Mouse (Mus musculus) ovary, postnatal 14 days (tissue): ENCODE measurements around the gene Ank3.

Experiments
- DNase-seq: peaks from one replicate; pipeline ENCODE4 v3.0.0; 2022; ENCODE audit warnings: low spot score

Ank3 gene

GRCm38 (mm10) chr10:69476871-69477270 is 78.3 kb downstream of the Ank3 start:
- no peak for DNase-seq

GRCm38 (mm10) chr10:69477656-69478055 is 79.1 kb downstream of the Ank3 start:
- DNase-seq, result no peak

DNA sequence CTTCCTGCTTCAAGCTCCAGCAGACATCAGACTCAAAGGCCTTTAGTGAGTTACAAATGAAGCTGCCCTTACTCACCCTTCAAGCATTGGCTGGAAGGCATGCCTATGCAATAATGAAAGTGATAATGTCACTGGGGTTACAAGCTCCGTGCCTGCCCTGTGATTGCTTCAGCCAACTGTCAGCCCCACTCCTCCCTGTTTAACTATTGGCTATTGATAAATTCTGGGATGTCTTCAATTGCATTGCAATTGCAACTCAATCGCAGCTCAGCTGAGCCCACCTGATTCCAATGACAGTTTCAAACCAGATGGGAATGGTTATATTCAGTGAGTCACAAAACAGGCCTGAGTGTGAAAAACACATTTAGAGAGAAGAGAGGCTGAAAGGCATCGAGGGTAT is 80.3 kb downstream of the Ank3 start:
- DNase-seq, result no peak

DNA sequence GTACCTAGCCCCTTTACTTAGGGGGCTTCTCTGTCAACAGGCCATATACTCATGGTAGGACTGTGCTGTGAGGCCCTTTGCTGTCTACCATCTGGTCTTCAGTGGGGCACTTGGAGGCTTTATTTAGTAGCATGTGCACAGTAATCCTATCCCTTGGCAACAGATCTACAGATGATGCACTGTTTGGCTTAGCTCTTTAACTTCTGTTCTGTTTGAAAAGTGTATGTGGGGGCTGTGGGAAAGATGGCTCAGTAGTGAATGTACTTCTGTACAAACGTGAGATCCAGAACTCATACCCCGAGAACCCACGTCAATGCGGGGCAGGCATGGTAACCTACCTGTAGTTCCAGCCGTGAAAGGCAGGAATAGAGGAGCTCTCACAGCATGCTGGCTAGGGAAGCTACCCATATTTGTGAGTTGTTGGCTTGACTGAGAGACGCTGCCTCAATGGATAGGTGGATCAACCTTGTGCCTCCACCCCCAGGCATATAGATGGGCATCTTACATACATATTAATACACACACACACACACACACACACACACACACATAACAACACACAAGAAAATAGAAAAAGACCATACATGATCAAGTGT is 86.7 kb downstream of the Ank3 start:
- no peak for DNase-seq

DNA sequence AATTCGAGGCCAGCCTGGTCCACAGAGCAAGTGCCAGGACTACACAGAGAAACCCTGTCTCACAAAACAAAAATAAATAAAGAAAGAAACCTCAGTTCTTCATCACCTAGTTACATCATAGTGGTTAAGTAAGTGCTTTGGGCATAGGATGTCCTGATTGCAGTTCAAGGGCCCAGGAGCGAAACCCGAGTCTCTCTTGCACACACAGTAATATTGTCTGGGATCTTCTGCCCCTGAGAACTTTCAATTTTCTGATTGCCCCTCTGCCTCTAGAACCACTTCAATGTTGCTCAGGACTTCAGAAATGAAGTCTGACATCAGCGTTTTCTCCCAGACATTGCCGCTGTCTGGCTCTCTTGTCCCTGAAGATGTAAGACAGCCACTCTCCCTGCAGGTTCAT is 91.6 kb downstream of the Ank3 start:
- DNase-seq, result no peak

DNA sequence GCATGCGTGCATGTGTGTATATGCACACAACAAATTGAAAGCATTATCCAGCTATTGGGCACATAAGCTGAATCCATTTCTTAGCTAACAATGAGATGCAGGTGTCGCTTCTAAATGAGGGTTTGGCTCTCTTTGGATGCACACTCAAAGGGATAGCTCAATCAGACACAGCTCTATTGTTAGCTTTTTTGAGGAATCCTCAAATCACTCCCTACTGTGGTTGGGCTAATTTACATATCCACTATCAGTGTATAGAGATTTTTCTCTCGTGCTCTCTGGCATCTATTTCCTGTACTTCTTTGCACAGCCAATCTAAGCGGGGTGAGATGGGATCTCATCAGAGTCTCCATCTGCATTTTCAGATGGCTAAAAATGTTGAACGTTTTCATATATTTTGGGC is 93.4 kb downstream of the Ank3 start:
- no peak for DNase-seq

- DNase-seq, result no peak
Measured at GRCm38 (mm10) chr10:69497382-69497781, 98.8 kb downstream of the Ank3 start.

GRCm38 (mm10) chr10:69500171-69500860 is 101.7 kb downstream of the Ank3 start:
- no peak for DNase-seq

GRCm38 (mm10) chr10:69503791-69504190 is 105.2 kb downstream of the Ank3 start:
- no peak for DNase-seq

DNA sequence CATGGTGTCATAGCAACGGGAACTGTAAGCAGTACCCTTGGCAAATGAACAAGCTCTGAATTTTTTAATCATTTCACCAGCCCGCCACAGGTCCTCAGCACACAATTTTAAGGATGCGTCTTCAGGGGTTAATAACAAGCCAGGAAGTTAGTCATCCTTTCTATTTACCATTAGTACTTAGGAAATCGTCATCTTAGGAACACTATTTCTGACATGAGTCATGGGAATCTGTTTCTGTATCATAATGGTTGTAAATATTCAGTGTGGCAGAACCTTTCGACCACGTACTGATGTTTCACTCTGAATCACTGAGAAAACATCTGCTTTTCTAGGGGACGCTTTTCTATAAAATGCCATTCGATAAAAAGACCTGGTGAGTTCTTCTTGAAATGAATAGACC is 109.1 kb downstream of the Ank3 start:
- DNase-seq, result no peak

- no peak for DNase-seq
Measured at GRCm38 (mm10) chr10:69510392-69510791, 111.8 kb downstream of the Ank3 start.

DNA sequence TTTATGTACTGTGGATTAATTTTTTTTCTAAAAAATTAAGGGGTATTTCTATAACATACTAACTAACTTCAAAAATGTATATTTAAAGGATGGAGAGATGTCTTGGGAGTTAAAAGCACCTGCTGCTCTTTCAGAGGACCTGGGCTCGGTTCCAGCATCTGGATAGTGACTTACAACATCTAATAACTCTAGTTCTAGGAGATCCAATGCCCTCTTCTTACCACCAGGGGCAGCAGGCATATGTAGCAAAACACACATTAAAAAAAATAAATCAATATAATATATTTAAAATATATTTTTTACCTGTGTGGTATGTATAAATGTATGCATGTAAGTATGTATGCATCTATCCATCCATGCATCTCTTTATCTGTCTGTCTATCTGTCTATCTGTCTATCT is 112.7 kb downstream of the Ank3 start:
- DNase-seq, result no peak

DNA sequence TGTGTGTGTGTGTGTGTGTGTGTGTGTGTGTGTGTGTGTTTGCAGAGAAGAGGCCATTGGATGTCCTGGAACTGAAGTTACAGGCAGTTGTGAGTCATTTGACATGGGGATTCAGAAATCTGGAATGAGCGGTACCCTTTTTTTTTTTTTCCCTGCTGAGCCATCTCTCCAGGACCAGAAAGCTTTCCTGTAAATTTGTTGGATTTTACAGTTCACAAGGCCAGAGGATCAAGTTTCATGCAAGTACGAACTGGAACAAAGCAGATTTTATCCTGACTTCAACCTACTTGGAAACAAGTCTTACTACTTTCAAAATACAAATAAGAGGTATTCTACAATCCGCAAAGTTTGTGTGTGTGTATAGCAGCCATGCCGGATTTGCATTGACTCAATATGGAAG is 123.4 kb downstream of the Ank3 start:
- no peak for DNase-seq

DNA sequence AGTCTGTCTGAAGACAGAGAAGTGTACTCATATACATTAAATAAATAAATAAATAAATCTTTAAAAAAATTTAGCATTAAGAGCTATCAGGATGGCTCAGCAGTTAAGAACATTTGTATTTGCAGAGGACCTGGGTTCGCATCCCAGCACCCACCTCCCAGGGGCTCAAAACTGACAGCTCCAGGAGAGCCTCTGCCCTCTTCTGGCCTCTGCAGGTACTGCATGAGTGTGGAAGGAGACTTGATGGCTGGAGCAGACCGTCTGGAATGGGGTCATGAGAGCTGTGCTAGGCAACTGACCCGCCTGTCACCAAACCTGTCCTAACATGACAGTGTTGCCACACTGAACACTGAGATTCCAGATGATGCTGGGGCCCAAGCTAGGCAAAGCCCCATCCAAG is 124.6 kb downstream of the Ank3 start:
- DNase-seq, result no peak

- DNase-seq, result no peak
Measured at GRCm38 (mm10) chr10:69527318-69527717, 128.7 kb downstream of the Ank3 start.

DNA sequence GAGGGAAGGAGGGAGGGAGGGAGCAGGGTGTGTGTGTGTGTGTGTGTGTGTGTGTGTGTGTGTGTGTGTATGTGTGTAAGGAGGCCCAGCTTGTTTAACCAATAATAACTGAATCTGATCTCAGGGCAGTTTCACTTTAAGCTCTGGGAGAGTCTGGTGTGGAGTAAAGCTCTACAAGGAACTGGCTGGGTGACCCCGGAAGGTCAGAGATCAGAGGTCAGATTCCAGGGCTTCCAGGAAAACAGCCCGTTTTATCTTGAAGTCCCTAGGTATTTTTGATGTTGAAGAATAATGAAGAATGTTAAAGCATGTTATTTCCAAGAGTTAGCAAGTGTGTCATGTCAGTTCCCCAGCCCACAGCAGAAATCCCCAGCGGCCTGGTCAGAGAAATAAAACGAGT is 130.2 kb downstream of the Ank3 start:
- no peak for DNase-seq

DNA sequence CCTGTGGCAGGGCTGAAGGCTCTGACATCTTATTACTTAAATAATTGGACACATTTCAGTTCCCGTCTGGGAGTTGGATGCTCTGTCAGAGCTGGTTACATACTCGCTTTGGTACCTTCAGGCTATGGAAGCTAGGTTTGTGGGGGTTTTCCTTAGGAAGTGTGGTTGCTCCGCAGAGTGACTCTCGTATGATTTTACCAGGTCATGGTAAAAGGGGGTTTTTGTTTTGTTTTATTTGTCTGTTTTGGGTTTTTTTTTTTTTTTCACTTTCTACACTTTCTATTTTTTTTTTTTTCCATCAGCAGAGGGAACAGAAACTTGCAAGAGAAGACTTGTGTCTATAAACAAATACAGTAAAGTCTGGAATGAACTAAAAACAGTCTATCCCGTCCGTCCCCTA is 131.8 kb downstream of the Ank3 start:
- DNase-seq, result no peak

DNA sequence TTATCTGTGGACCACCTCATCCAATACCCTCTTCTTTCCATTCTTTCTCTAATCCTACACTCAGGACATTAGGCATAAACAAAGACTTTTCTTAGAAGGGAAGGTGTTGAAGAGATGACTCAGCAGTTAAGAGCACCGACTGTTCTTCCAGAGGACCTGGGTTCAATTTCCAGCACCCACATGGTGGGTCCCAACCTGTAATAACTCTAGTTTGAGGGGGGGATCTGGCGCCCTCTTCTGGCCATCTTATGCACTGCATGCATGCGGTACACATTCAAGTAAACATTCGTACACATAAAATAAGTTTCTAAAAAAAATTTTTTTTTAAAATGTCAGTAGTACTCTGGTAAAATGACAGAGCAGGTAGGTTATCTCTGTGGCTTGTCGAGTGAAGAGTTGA is 133.0 kb downstream of the Ank3 start:
- DNase-seq, result no peak

DNA sequence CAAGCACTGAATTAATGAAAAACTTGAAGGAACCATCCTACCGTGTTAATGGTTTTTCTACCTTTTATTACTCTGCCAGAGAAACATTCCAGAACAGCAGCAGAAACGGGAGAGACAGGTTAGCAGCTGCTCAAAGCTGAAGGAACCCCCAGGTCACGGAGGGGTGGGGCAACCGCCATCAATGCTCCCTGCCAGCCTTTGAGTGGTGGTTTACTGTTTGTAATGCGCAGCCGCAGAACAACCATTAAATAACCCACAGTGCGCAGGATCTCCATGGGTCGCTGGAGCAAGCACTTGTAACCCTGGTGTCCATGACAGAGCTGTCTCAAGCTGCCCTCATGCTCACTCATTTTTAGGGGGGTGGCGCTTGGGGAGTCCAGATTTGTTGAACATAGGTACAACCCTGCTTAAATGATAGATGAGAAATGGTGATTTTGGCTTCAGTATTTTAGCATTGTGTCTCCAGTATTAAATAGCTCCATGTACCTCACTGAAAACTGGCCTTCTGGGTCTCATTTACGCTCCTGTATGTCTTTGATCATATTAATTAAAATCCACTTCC is 133.7 kb downstream of the Ank3 start:
- no peak for DNase-seq

DNA sequence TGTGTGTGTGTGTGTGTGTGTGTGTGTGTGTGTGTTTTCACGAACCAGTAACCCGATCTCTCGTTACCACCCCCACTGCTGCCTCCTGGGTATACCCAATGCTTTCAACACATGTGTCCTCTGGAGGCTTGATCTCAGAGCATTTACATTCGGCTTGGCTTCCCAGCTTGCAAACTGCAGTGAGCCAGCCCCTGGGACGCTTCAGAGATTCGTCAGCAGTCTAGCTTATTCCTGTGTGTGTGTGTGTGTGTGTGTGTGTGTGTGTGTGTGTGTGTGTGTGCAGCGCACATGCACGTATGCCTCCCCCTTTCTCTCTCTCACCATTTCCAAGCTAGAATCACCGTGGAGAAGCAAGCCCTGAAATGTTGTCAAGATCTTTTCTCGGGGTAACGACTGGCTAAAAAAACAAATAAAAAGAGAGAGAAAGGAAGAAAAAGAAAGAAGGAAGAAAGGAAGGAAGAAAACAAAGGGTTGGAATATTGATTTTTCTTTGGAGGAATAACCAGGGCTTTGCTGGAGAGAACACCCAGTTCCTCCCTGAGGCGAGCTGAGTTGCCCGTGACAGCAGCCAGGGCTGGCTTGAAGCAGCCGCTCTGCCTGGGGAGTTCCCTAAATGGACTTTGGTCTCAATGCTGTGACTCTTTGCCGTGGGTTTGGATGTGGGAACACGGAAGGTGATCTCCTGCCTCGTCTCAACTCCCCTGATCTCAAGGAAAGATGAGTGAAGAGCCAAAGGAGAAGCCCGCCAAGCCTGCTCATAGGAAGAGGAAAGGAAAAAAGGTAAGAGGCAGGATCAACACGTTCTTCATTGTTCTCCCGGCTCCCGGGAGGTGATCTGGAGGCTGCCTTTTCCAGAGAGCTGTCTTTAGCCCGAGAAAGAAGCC is 135.2 kb downstream of the Ank3 start:
- peak; percentile 15 for DNase-seq

DNA sequence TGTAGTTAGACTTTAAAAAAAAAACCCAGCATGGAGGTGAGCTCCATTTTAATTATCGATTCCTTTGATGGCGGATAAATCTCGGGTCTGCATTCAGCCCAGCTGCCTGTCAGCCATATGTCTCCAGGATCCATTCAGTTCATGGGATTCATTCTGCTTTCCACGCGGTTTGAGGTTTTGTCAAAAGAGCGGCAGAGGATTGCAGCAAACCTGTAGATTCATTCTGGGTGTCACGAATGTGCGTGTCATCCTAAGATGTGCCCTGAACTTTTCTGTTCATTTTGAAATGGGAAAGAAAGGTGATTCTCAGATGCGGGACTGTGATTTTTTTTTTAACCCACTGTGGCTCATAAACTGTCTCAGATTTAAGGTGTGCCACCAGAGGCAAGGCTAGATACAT is 136.1 kb downstream of the Ank3 start:
- DNase-seq, result no peak

DNA sequence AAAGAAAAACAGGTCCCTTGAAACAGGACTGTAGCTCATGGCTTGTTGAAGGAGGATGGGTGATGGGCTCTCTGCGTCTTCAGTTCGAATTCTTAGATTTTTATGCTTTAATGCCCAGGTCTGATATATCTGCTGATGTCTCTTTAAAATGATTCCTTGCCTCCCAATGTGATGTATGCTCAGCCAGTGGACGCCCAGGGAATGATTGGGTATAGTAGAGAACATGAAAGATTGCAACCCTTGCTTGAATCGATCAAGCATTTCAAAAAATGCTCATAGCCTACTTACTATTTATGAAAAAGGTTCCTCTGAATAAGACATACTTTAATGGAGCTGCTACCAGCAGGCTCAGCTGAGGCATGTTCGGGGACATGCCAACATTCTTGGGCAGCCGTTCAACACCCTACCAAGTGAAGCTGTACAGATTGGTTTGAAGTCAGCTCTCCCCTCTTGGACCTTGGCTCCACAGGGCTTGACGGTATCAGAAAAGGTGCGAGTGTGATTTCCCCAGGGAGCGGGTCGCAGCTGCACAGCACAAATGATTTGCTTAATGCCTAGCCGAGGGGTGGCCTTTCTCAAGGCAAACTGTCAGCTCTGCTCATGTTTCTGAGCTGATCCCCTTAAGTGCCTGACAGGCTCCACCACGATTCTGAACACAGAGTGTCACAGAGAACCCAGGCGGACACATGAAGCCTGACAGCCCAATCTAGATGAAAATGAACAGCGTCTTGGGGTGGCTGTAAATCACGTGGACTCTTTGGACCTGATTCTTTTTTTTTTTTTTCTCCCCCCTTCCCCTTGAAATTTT is 136.8 kb downstream of the Ank3 start:
- no peak for DNase-seq
